Mouse (Mus musculus): ENCODE data around the gene Ttc7b. TPM values are rescaled to one million over a fixed set of nuclear protein-coding genes. Genes with fewer than 3 reads are reported as not detected.

Ttc7b gene
- polyA plus RNA-seq (2012; rRNA removed) = 11.9 and 15.0 TPM in 2 replicates

DNA sequence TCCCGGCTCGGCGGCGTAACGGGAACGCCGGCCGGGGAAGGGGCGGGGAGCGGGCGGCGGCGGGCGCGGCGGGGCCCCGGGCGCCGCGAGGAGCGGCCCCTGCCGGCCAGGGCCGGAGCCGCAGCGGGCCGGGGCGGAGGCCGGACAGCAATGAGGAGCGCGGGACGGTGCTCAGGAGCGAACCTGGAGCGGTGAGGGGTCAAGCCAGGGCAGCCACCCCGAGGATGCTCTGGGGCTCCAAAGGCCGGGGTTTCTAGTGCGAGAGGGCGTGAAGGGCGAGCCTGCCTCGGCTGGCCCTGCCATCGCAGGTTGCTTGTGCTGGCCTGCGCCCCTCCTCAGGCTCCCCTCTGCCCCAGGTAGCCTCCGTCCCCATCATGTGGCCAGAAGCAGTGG lies at the start of gene Ttc7b:
Gene Ttc7b, minus strand, starts transcription at position 33 of the 393 bp plus-strand sequence.

Other genes with a start within 250 kb of the Ttc7b start
- 0.10 and 0.38 TPM in 2 replicates for gene Rps6ka5, start 206.2 kb upstream of the Ttc7b start, polyA plus RNA-seq (2012; rRNA removed)

All from stomach, adult 2 months (tissue).